Mouse (Mus musculus) forebrain, embryonic 11.5 days (tissue): ENCODE measurements around the gene Tmc8. TPM values are rescaled to one million over a fixed set of nuclear protein-coding genes. Genes with fewer than 3 reads are reported as not detected.

Experiments used
- ATAC-seq: fragments of 200-750 bp; cut with Nextera tagmentation; replicated peaks from 2 replicates; pipeline ENCODE4 v1.8.0; 2017; ENCODE audit warnings: moderate TSS enrichment; ENCODE audit not compliant: low FRiP score
- DNase-seq: peaks from one replicate; pipeline ENCODE4 v3.0.0-alpha.2; 2017; ENCODE audit warnings: low spot score
- H3K27ac ChIP-seq: fragments of 300-500 bp; sonication (generic); 2 replicates; pipeline ENCODE4 v1.5.1; 2014; ENCODE audit warnings: low read depth, low read length
- H3K27me3 ChIP-seq: fragments of 300-500 bp; sonication (generic); 2 replicates; pipeline ENCODE4 v1.6.1; 2014; ENCODE audit warnings: mild to moderate bottlenecking, low read length, mixed read lengths; ENCODE audit not compliant: control insufficient read depth, insufficient read depth
- H3K36me3 ChIP-seq: fragments of 300-500 bp; sonication (generic); 2 replicates; pipeline ENCODE4 v1.6.1; 2014; ENCODE audit warnings: mild to moderate bottlenecking, low read length, moderate library complexity, mixed read lengths; ENCODE audit not compliant: control insufficient read depth, insufficient read depth
- H3K4me1 ChIP-seq: fragments of 300-500 bp; sonication (generic); replicated peaks from 2 replicates; pipeline ENCODE4 v1.6.1; 2014; ENCODE audit warnings: low read length, mixed read lengths; ENCODE audit not compliant: control insufficient read depth, insufficient read depth
- H3K4me2 ChIP-seq: fragments of 300-500 bp; sonication (generic); 2 replicates; pipeline ENCODE4 v1.6.1; 2014; ENCODE audit warnings: low read depth, mild to moderate bottlenecking, low read length, moderate library complexity, mixed read lengths; ENCODE audit not compliant: severe bottlenecking
- H3K4me3 ChIP-seq: fragments of 300-500 bp; sonication (generic); 2 replicates; pipeline ENCODE4 v1.5.1; 2014; ENCODE audit warnings: low read depth, low read length
- H3K9ac ChIP-seq: fragments of 300-500 bp; sonication (generic); 2 replicates; pipeline ENCODE4 v1.6.1; 2014; ENCODE audit warnings: low read length
- H3K9me3 ChIP-seq: fragments of 300-500 bp; sonication (generic); 2 replicates; pipeline ENCODE4 v1.6.1; 2016; ENCODE audit warnings: low read length, mixed read lengths; ENCODE audit not compliant: control insufficient read depth
- WGBS: fragments of 180-500 bp; shearing (Covaris S2); extraction: QIAGEN DNeasy Blood & Tissue Kit; methylation state at CpG from one replicate; pipeline ENCODE4 v1.1.7; 2014; 5-methylcytosine and 5-hydroxymethylcytosine counted together
- polyA plus RNA-seq: library from polyadenylated mRNA; unstranded; fragments of >200 nt; fragmentation: Nextera tagmentation; extraction: Ambion mirVana; gene quantifications from 2 replicates; pipeline ENCODE4 v1.2.1, GENCODE M21; 2014

Gene Tmc8
- 2.0 and 2.4 TPM in 2 replicates for polyA plus RNA-seq

- 35% methylated on average over 24 of the region's 24 CpGs for WGBS
- H3K27me3 ChIP-seq, result peaks cover 43% of the 10 kb centered on the region
Observed at GRCm38 (mm10) chr11:117781993-117782704, at the start of gene Tmc8, which contains the start of gene Tmc6. Tmc8 (plus strand) TSS chr11:117782076. Tmc6 (minus strand) TSS chr11:117782198.

GRCm38 (mm10) chr11:117736037-117736689 lies 45.7 kb upstream of the Tmc8 start:
- DNase-seq (no peak), ATAC-seq (no peak)
- 75% methylated on average over 5 of the region's 5 CpGs for WGBS
- Histone ChIP-seq H3K4me1 (no peaks in the 10 kb centered on the region), H3K36me3 (peaks cover 14% of the 10 kb centered on the region; the same call in 1 of the 2 replicates), H3K4me3 (no peak overlapping the region), H3K4me2 (no peak overlapping the region), H3K9me3 (no peaks in the 10 kb centered on the region), H3K9ac (no peak overlapping the region), H3K27me3 (no peaks in the 10 kb centered on the region), H3K27ac (no peak overlapping the region)

More at GRCm38 (mm10) chr11:117781993-117782704, at the start of gene Tmc8, which contains the start of gene Tmc6:
- Histone ChIP-seq H3K9ac (peak within 1 kb of the TSS; percentile 32), H3K4me2 (peak within 1 kb of the TSS; percentile 64), H3K36me3 (no peaks in the 10 kb centered on the region), H3K9me3 (no peaks in the 10 kb centered on the region), H3K4me3 (peak within 1 kb of the TSS; percentile 26; the same call in 1 of the 2 replicates), H3K4me1 (peaks cover 21% of the 10 kb centered on the region), H3K27ac (no peak within 1 kb of the TSS)
- DNase-seq (peak; percentile 62), ATAC-seq (no peak)

GRCm38 (mm10) chr11:117738123-117738522 lies 43.8 kb upstream of the Tmc8 start:
- DNase-seq, result no peak
- H3K4me3 ChIP-seq, result no peak overlapping the region
- ATAC-seq, result no peak
- no peak overlapping the region for H3K4me2 ChIP-seq
- no peaks in the 10 kb centered on the region for H3K4me1 ChIP-seq
- no peaks in the 10 kb centered on the region for H3K27me3 ChIP-seq
- H3K9me3 ChIP-seq, result no peaks in the 10 kb centered on the region
- WGBS, result 91% methylated on average over 5 of the region's 5 CpGs
- H3K27ac ChIP-seq, result no peak overlapping the region
- H3K9ac ChIP-seq, result no peak overlapping the region
- peaks cover 14% of the 10 kb centered on the region; the same call in 1 of the 2 replicates for H3K36me3 ChIP-seq

- H3K27ac ChIP-seq, result no peak overlapping the region
- WGBS, result 86% methylated on average over 6 of the region's 6 CpGs
- H3K9me3 ChIP-seq, result no peaks in the 10 kb centered on the region
- ATAC-seq (no peak), DNase-seq (no peak)
- H3K4me2 ChIP-seq, result no peak overlapping the region
- H3K4me1 ChIP-seq, result no peaks in the 10 kb centered on the region
- H3K4me3 ChIP-seq, result no peak overlapping the region
- no peak overlapping the region for H3K9ac ChIP-seq
- peaks cover 14% of the 10 kb centered on the region; the same call in 1 of the 2 replicates for H3K36me3 ChIP-seq
- H3K27me3 ChIP-seq, result no peaks in the 10 kb centered on the region
Observed at GRCm38 (mm10) chr11:117741128-117741527, 40.7 kb upstream of the Tmc8 start.

GRCm38 (mm10) chr11:117742243-117742642 lies 39.6 kb upstream of the Tmc8 start:
- DNase-seq, result no peak
- ATAC-seq, result no peak
- WGBS, result 89% methylated on average over 8 of the region's 8 CpGs
- H3K27ac ChIP-seq, result no peak overlapping the region
- H3K9ac ChIP-seq, result no peak overlapping the region
- no peaks in the 10 kb centered on the region for H3K9me3 ChIP-seq
- no peaks in the 10 kb centered on the region for H3K4me1 ChIP-seq
- no peaks in the 10 kb centered on the region for H3K27me3 ChIP-seq
- no peak overlapping the region for H3K4me2 ChIP-seq
- H3K4me3 ChIP-seq, result no peak overlapping the region
- peaks cover 15% of the 10 kb centered on the region; the same call in 1 of the 2 replicates for H3K36me3 ChIP-seq

GRCm38 (mm10) chr11:117742715-117743114 lies 39.2 kb upstream of the Tmc8 start:
- Histone ChIP-seq H3K27ac (no peak overlapping the region), H3K9ac (no peak overlapping the region), H3K4me1 (no peaks in the 10 kb centered on the region), H3K27me3 (no peaks in the 10 kb centered on the region), H3K4me3 (no peak overlapping the region), H3K4me2 (no peak overlapping the region), H3K36me3 (peaks cover 20% of the 10 kb centered on the region; the same call in 1 of the 2 replicates), H3K9me3 (no peaks in the 10 kb centered on the region)
- ATAC-seq (no peak), DNase-seq (no peak)
- 95% methylated on average over 8 of the region's 8 CpGs for WGBS

GRCm38 (mm10) chr11:117743454-117744030 lies 38.3 kb upstream of the Tmc8 start:
- no peak overlapping the region for H3K9ac ChIP-seq
- DNase-seq (no peak), ATAC-seq (no peak)
- 78% methylated on average over 4 of the region's 4 CpGs for WGBS
- peaks cover 19% of the 10 kb centered on the region; the same call in 1 of the 2 replicates for H3K36me3 ChIP-seq
- no peak overlapping the region for H3K4me2 ChIP-seq
- no peak overlapping the region for H3K4me3 ChIP-seq
- no peaks in the 10 kb centered on the region for H3K4me1 ChIP-seq
- H3K27me3 ChIP-seq, result no peaks in the 10 kb centered on the region
- no peaks in the 10 kb centered on the region for H3K9me3 ChIP-seq
- no peak overlapping the region for H3K27ac ChIP-seq

- DNase-seq (no peak), ATAC-seq (no peak)
- Histone ChIP-seq H3K4me1 (no peaks in the 10 kb centered on the region), H3K4me2 (no peak overlapping the region), H3K9me3 (no peaks in the 10 kb centered on the region), H3K9ac (no peak overlapping the region), H3K27ac (no peak overlapping the region), H3K27me3 (no peaks in the 10 kb centered on the region), H3K36me3 (peaks cover 17% of the 10 kb centered on the region), H3K4me3 (no peak overlapping the region)
- 88% methylated on average over 4 of the region's 4 CpGs for WGBS
Observed at GRCm38 (mm10) chr11:117748628-117749027, 33.2 kb upstream of the Tmc8 start.
